Mouse (Mus musculus) midbrain, embryonic 13.5 days (tissue): Measurements from ENCODE around the gene Rnf144a. TPM values are rescaled to one million over a fixed set of nuclear protein-coding genes. Genes with fewer than 3 reads are reported as not detected.

Experiments
- ATAC-seq: fragments of 200-750 bp; cut with Nextera tagmentation; 2 replicates; pipeline ENCODE4 v1.8.0; 2017; ENCODE audit warnings: mild to moderate bottlenecking, moderate TSS enrichment, moderate library complexity
- H3K27ac ChIP-seq: fragments of 300-500 bp; sonication (generic); 2 replicates; pipeline ENCODE4 v1.5.1; 2015; ENCODE audit warnings: inconsistent platforms, mild to moderate bottlenecking, moderate library complexity
- H3K27me3 ChIP-seq: fragments of 300-500 bp; sonication (generic); 2 replicates; pipeline ENCODE4 v1.6.1; 2015; ENCODE audit warnings: mild to moderate bottlenecking, inconsistent platforms
- H3K36me3 ChIP-seq: fragments of 300-500 bp; sonication (generic); 2 replicates; pipeline ENCODE4 v1.6.1; 2015; ENCODE audit warnings: mild to moderate bottlenecking, inconsistent platforms
- H3K4me1 ChIP-seq: fragments of 300-500 bp; sonication (generic); replicated peaks from 2 replicates; pipeline ENCODE4 v1.6.1; 2015; ENCODE audit warnings: inconsistent platforms
- H3K4me2 ChIP-seq: fragments of 300-500 bp; sonication (generic); replicated peaks from 2 replicates; pipeline ENCODE4 v1.6.1; 2015; ENCODE audit warnings: moderate library complexity, mild to moderate bottlenecking, inconsistent platforms
- H3K4me3 ChIP-seq: fragments of 300-500 bp; sonication (generic); replicated peaks from 2 replicates; pipeline ENCODE4 v1.5.1; 2015; ENCODE audit warnings: mild to moderate bottlenecking, inconsistent platforms
- H3K9ac ChIP-seq: fragments of 300-500 bp; sonication (generic); replicated peaks from 2 replicates; pipeline ENCODE4 v1.6.1; 2015; ENCODE audit warnings: mild to moderate bottlenecking, inconsistent platforms
- H3K9me3 ChIP-seq: fragments of 300-500 bp; sonication (generic); 2 replicates; pipeline ENCODE4 v1.6.1; 2016; ENCODE audit warnings: mild to moderate bottlenecking, inconsistent platforms
- WGBS: fragments of 180-500 bp; shearing (Covaris S2); methylation state at CpG from one replicate; pipeline ENCODE4 v1.1.7; 2015; 5-methylcytosine and 5-hydroxymethylcytosine counted together
- polyA plus RNA-seq: library from polyadenylated mRNA; unstranded; fragments of >200 nt; fragmentation: Nextera tagmentation; extraction: Ambion mirVana; gene quantifications from 2 replicates; pipeline ENCODE4 v1.2.1, GENCODE M21; 2015

Rnf144a gene
- polyA plus RNA-seq, 1 experiment from 2014 or later = 29.0 TPM

DNA sequence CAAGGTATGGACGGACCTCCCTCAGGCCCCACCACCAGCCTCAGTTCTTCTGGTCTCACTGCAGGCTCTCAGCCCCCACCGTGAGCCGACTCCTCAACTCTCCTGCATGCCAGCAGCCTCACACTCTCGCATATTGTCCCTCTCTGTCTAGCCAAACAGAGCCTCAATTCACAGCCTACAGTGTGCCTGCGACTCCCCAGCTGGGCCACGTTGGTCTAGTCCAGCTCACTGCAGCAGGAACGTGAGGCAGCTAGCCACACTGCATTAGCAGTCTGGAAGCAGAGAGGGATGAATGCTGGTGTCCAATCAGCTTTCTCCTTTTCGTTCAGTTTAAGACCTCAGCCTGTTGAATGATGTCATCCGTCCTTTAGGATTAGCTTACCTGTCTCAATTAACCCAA, 28.1 kb downstream of the Rnf144a start:
- Histone ChIP-seq H3K9ac (no peak overlapping the region), H3K27me3 (no peaks in the 10 kb centered on the region), H3K9me3 (no peaks in the 10 kb centered on the region), H3K4me2 (no peak overlapping the region), H3K4me3 (no peak overlapping the region), H3K27ac (no peak overlapping the region), H3K4me1 (no peaks in the 10 kb centered on the region), H3K36me3 (peaks cover 65% of the 10 kb centered on the region)
- WGBS = 72% methylated on average over 9 of the region's 9 CpGs
- no peak for ATAC-seq

DNA sequence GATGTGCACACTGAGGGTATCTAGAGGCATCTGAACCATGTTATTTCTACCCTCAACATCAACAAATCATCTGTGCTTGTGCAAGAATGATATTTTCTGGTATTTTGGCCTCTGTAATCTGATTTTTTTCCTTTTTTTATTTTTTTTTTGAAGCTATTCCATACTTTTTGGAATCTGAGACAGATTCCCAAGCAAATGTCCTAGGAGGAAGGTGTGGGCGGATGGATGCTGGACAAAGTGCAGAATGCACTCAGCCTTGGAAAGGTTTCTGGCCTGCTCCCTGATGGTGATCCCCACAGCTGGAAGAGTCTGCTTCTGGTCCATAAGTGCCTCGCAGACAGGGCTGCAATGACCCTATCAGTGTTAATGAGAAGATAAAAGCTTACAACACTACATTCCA, 28.9 kb downstream of the Rnf144a start:
- peaks cover 69% of the 10 kb centered on the region for H3K36me3 ChIP-seq
- no peak for ATAC-seq
- no peaks in the 10 kb centered on the region for H3K27me3 ChIP-seq
- no peak overlapping the region for H3K4me3 ChIP-seq
- H3K4me2 ChIP-seq = no peak overlapping the region
- H3K4me1 ChIP-seq = no peaks in the 10 kb centered on the region
- no peak overlapping the region for H3K9ac ChIP-seq
- WGBS = 84% methylated on average over 2 of the region's 2 CpGs
- H3K9me3 ChIP-seq = no peaks in the 10 kb centered on the region
- no peak overlapping the region for H3K27ac ChIP-seq

DNA sequence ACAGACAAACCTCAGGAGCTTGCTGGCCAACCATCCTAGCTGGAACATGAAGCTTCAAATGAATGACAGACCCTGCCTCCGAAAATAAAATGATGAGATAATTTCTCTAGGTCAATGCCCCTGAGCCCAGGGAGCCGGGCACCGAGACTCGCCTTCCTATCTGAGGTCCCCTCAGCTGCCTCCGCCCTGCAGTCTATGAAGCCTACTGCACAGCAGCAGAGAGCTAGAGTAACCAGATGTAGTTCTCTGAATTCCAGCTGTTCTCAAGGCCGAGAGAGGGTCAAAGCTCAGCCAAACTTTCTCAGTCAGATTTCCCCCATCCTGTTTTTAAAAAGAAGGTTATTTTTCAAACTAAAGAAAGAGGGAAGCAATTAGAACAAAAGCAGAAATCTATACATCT, 29.3 kb downstream of the Rnf144a start:
- no peak for ATAC-seq
- H3K27ac ChIP-seq = no peak overlapping the region
- H3K27me3 ChIP-seq = no peaks in the 10 kb centered on the region
- no peaks in the 10 kb centered on the region for H3K9me3 ChIP-seq
- peaks cover 72% of the 10 kb centered on the region for H3K36me3 ChIP-seq
- 92% methylated on average over 6 of the region's 6 CpGs for WGBS
- H3K9ac ChIP-seq = no peak overlapping the region
- H3K4me2 ChIP-seq = no peak overlapping the region
- no peak overlapping the region for H3K4me3 ChIP-seq
- H3K4me1 ChIP-seq = no peaks in the 10 kb centered on the region

DNA sequence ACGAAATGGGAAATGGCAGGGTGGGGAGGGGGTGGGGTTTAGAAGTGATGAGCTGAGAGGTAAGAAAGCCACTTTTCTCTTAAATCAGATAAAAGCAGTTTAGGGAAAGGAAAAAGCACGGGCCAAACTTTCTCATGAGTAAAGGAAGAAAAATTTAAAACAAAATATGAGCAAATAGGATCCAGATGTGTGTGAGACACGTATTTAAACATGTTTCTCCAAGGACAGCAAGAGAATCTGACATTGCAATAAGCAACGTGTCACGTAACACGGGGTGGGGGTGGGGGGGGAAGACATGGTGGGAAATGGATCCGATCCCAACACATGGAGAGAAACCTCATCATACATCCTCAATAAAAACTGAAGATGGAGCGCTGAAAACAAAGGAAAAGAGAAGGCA, 33.3 kb downstream of the Rnf144a start:
- 93% methylated on average over 8 of the region's 8 CpGs for WGBS
- peaks cover 68% of the 10 kb centered on the region for H3K36me3 ChIP-seq

DNA sequence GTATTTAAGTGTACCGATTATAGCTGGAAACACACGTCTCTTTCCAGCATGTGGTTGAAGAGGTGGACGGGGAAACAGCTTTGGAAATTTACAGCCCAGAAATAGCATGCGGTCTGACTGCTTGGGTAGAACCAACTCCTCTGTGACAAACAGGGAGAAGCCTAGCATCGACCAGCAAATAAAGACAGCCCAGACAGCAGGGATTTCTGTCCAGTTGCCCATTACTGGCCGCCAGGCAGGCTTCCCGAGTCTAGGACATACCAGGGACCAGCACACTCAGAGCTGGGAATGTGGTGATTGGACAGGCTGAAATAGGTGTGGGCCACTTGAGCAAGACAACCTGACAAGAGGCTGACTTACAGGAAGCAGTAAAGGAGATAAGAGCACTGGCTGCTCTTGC, 35.3 kb downstream of the Rnf144a start:
- Histone ChIP-seq H3K9ac (no peak overlapping the region), H3K4me2 (no peak overlapping the region), H3K27me3 (no peaks in the 10 kb centered on the region), H3K9me3 (no peaks in the 10 kb centered on the region), H3K27ac (no peak overlapping the region), H3K4me3 (no peak overlapping the region), H3K36me3 (peaks cover 69% of the 10 kb centered on the region), H3K4me1 (no peaks in the 10 kb centered on the region)
- 91% methylated on average over 7 of the region's 7 CpGs for WGBS
- no peak for ATAC-seq

More for the DNA sequence above, 33.3 kb downstream of the Rnf144a start:
- Histone ChIP-seq H3K4me2 (no peak overlapping the region), H3K9ac (no peak overlapping the region), H3K9me3 (no peaks in the 10 kb centered on the region), H3K27ac (no peak overlapping the region), H3K27me3 (no peaks in the 10 kb centered on the region), H3K4me3 (no peak overlapping the region), H3K4me1 (no peaks in the 10 kb centered on the region)
- no peak for ATAC-seq

DNA sequence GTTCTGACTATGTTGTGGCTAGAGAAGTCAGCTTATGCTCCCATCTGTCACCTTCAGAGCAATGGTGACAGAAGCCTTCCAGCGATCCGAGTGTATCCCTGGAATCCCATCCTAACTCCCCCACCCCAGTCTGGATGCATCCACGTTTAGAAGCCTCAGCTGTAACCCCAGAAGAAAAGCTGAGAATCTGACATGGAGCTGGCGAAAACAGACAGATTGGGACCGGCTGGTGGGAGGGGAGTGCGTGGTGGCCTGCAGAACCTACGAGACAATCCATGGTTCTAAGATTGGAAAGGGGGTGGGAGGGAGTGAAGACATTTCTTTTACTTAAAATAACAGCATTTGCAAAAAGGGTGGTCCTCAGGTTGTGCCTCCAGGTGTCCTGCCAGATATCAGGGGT, 37.4 kb downstream of the Rnf144a start:
- no peak for ATAC-seq
- no peak overlapping the region for H3K4me2 ChIP-seq
- peaks cover 67% of the 10 kb centered on the region for H3K36me3 ChIP-seq
- no peak overlapping the region for H3K4me3 ChIP-seq
- H3K9ac ChIP-seq = no peak overlapping the region
- no peaks in the 10 kb centered on the region for H3K4me1 ChIP-seq
- H3K9me3 ChIP-seq = no peaks in the 10 kb centered on the region
- WGBS = 91% methylated on average over 7 of the region's 7 CpGs
- no peak overlapping the region for H3K27ac ChIP-seq
- H3K27me3 ChIP-seq = no peaks in the 10 kb centered on the region

DNA sequence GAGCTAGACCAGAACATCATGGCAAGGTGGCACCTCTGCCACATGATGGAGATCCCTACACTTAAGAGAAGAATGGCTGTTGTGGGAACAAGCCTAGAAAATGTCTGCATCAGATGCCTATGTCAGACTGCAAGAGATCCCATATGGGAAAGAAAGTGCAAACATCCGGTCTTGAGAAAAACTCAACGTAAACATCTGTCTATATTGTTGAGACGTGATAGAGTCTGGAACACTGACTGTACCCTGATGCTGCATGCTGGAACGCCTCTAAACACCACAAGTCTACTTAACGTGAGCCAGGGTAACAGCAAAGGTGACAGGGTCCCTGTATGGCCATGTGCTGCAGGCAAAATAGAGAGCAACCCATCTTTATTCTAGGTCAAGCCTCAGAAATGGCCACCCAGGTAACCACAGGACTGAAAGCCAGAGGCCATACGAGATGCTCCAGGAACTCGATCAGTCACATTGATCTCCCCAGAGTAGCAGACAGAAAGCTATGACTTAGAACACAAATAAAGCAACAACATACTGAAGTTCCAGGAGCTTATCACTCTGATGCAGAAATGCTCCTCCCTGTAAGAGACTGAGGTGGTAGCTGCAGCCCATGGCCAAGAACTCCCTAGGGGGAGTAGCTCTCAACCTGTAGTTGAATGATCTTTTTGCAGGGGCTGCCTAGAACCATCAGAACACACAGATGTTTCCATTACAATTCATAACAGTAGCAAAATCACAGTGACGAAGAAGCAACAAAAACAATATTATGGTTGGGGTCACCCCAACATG, 38.3 kb downstream of the Rnf144a start:
- 97% methylated on average over 8 of the region's 8 CpGs for WGBS
- Histone ChIP-seq H3K36me3 (peaks cover 67% of the 10 kb centered on the region), H3K4me2 (no peak overlapping the region), H3K9ac (no peak overlapping the region), H3K4me3 (no peak overlapping the region), H3K9me3 (no peaks in the 10 kb centered on the region), H3K27me3 (no peaks in the 10 kb centered on the region), H3K27ac (no peak overlapping the region), H3K4me1 (no peaks in the 10 kb centered on the region)
- no peak for ATAC-seq

DNA sequence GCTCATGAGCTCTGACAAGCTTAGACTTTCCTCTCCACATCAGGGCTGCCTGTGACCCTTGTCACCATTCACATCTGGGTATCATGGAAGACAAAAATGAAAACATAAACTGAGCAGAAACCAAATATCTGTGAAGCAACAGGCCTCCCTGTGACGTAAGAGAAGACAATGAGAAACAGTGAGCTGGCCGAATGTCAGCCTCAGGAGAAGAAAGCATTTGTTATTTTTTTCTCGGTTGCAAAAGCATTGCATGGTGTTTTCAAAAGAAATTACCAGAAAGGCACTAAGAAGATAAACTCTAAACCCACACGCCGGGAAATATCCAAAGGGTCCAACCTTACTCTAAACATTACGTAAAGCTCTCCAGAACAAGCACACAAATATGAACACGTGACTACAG, 41.3 kb downstream of the Rnf144a start:
- Histone ChIP-seq H3K27me3 (no peaks in the 10 kb centered on the region), H3K4me1 (no peaks in the 10 kb centered on the region; the same call in 1 of the 2 replicates), H3K4me2 (no peak overlapping the region), H3K9ac (no peak overlapping the region), H3K27ac (no peak overlapping the region), H3K36me3 (peaks cover 49% of the 10 kb centered on the region), H3K4me3 (no peak overlapping the region), H3K9me3 (no peaks in the 10 kb centered on the region)
- no peak for ATAC-seq
- WGBS = 92% methylated on average over 7 of the region's 7 CpGs

DNA sequence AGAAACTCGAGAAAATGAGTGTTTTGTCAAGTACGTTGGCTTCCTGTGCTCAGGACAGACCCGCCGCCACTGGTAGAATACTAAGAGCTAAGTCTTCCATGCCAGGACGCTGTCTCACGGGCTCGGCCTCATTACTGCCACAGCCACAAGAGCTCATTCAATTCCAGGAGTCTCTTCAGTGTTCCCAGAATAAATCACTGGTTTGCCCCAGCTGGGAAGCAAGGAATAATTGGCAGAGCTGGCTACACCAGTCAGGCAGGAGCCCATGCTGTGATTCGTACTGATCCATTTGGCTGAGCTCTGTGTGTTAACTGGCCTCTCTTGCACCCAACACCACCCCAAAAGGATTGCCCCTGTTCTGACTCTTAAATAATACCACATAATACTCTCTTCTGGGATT, 45.0 kb downstream of the Rnf144a start:
- ATAC-seq = 0 out of 2 replicates have a peak, but pooled peaks have one; percentile 20
- no peak overlapping the region for H3K9ac ChIP-seq
- WGBS = 84% methylated on average over 8 of the region's 8 CpGs

DNA sequence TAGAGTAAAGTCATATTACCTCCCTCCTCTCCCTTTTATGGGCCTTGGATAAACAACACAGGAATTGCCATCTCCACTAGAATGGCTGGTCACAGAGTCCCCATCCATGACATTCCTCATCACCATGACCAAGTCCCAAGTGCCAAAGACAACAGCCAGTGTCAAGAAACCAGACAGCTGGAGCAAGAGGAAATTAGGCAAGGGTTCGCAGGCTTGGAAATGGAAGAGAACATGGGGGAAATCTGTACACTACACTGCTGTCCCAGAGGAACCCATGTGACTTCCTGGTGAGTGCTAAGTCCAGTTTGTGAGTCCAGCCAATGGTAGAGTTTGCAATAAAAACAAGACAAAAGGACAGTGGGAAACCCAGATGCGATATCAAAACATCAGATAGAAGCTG, 47.7 kb downstream of the Rnf144a start:
- no peaks in the 10 kb centered on the region for H3K27me3 ChIP-seq
- H3K4me3 ChIP-seq = no peak overlapping the region
- no peak overlapping the region for H3K9ac ChIP-seq
- peaks cover 6% of the 10 kb centered on the region for H3K36me3 ChIP-seq
- 96% methylated on average over 2 of the region's 2 CpGs for WGBS
- H3K4me2 ChIP-seq = no peak overlapping the region
- no peak for ATAC-seq
- H3K27ac ChIP-seq = no peak overlapping the region
- H3K9me3 ChIP-seq = no peaks in the 10 kb centered on the region
- peaks cover 6% of the 10 kb centered on the region; the same call in 1 of the 2 replicates for H3K4me1 ChIP-seq

More for the DNA sequence above, 45.0 kb downstream of the Rnf144a start:
- H3K36me3 ChIP-seq = peaks cover 23% of the 10 kb centered on the region
- H3K27me3 ChIP-seq = no peaks in the 10 kb centered on the region
- no peak overlapping the region for H3K4me2 ChIP-seq
- no peak overlapping the region for H3K27ac ChIP-seq
- H3K9me3 ChIP-seq = no peaks in the 10 kb centered on the region
- H3K4me1 ChIP-seq = peaks cover 6% of the 10 kb centered on the region; the same call in 1 of the 2 replicates
- H3K4me3 ChIP-seq = no peak overlapping the region

DNA sequence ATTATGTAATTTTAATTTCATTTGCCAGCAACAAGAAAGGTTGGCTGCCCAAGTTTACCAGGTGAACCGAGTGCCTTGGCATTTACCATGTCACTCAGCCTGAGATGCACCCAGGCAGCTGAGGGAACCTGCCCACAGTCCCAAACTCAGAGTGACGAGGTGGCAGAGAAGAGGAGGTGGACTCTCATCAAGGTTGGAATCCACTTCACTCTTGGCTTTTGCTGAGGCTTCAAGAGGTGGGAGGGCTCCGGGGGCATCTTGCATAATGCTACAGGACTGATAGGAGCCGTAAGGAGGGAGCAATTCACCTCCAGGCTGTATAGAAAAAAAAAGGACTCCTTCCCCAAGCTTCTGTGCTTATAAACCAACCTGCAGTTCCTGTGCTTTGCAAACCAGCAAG, 48.7 kb downstream of the Rnf144a start:
- Histone ChIP-seq H3K4me3 (no peak overlapping the region), H3K4me2 (no peak overlapping the region), H3K36me3 (peaks cover 5% of the 10 kb centered on the region), H3K9ac (no peak overlapping the region), H3K9me3 (no peaks in the 10 kb centered on the region), H3K27me3 (no peaks in the 10 kb centered on the region), H3K27ac (no peak overlapping the region), H3K4me1 (peaks cover 8% of the 10 kb centered on the region)
- no peak for ATAC-seq
- 89% methylated on average over 4 of the region's 4 CpGs for WGBS

DNA sequence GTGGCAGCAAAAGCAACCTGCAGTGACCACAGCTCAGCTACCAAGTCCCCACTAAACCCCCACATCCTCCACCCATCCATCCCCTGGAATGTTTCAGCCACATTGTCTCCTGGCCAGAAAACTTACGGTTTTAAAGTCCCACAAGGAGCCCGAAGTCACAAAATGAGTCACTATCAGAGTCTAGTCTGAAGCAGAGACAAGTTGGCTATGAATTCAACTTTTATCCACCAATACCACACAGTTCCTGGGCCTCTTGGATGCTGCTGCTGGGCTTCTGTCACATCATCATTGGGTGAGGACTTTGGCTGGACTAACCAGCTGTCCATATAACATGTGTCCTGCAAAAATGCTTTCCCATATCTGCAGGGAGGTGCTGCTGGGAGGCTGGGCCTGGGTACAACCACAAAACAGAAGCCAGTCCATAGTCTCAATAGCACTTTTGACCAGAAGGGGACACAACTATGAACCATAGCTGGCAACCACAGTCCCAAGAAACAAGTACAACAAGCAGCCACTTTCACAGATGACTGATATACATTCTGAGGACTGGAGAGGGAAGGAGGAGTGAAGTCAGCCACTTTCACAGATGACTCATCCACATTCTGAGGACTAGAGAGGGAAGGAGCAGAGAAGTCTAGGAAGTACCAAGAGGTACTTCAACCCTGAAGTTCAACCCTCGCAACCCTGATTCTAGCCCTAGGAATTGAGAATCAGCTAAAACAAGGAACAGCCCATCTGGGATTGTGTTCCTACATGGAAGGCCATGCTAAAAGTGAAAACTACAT, 49.3 kb downstream of the Rnf144a start:
- Histone ChIP-seq H3K4me3 (no peak overlapping the region), H3K9ac (no peak overlapping the region), H3K4me1 (peaks cover 14% of the 10 kb centered on the region), H3K36me3 (peaks cover 5% of the 10 kb centered on the region), H3K4me2 (no peak overlapping the region), H3K27ac (no peak overlapping the region), H3K9me3 (no peaks in the 10 kb centered on the region), H3K27me3 (no peaks in the 10 kb centered on the region)
- 93% methylated on average over 3 of the region's 3 CpGs for WGBS
- ATAC-seq = no peak
